Mouse (Mus musculus) heart, postnatal 0 days (tissue): ENCODE data around the gene Gpr1. TPM values are rescaled to one million over a fixed set of nuclear protein-coding genes. Genes with fewer than 3 reads are reported as not detected.
A peak's percentile ranks its signal among the peaks of the same experiment; 100 is the strongest.

Experiments
- ATAC-seq: fragments of 200-750 bp; cut with Nextera tagmentation; 2 replicates; pipeline ENCODE4 v1.8.0; 2017; ENCODE audit warnings: low read depth, moderate number of reproducible peaks, moderate library complexity; ENCODE audit not compliant: insufficient read depth
- DNase-seq: peaks from one replicate; pipeline ENCODE4 v3.0.0-alpha.2; 2016; ENCODE audit warnings: low spot score
- H3K27ac ChIP-seq: fragments of 300-500 bp; sonication (generic); 2 replicates; pipeline ENCODE4 v1.5.1; 2014; ENCODE audit warnings: low read depth, mild to moderate bottlenecking
- H3K27me3 ChIP-seq: fragments of 300-500 bp; sonication (generic); 2 replicates; pipeline ENCODE4 v1.6.1; 2014; ENCODE audit warnings: low read length, mixed read lengths; ENCODE audit not compliant: control insufficient read depth, insufficient read depth
- H3K36me3 ChIP-seq: fragments of 300-500 bp; sonication (generic); replicated peaks from 2 replicates; pipeline ENCODE4 v1.6.1; 2014; ENCODE audit warnings: low read length, mixed read lengths; ENCODE audit not compliant: control insufficient read depth, insufficient read depth
- H3K4me1 ChIP-seq: fragments of 300-500 bp; sonication (generic); 2 replicates; pipeline ENCODE4 v1.6.1; 2014; ENCODE audit warnings: antibody characterized with exemption; ENCODE audit not compliant: control insufficient read depth, insufficient read depth
- H3K4me2 ChIP-seq: fragments of 300-500 bp; sonication (generic); 2 replicates; pipeline ENCODE4 v1.6.1; 2014; ENCODE audit warnings: low read depth, mild to moderate bottlenecking, low read length, moderate library complexity
- H3K4me3 ChIP-seq: fragments of 300-500 bp; sonication (generic); 2 replicates; pipeline ENCODE4 v1.5.1; 2014; ENCODE audit warnings: low read depth, low read length
- H3K9ac ChIP-seq: fragments of 300-500 bp; sonication (generic); replicated peaks from 2 replicates; pipeline ENCODE4 v1.6.1; 2014; ENCODE audit warnings: low read depth, low read length, mixed read lengths
- H3K9me3 ChIP-seq: fragments of 300-500 bp; sonication (generic); replicated peaks from 2 replicates; pipeline ENCODE4 v1.6.1; 2016; ENCODE audit warnings: low read length; ENCODE audit not compliant: control insufficient read depth
- CTCF ChIP-seq: IDR thresholded peaks from 2 replicates; pipeline ENCODE4 v1.5.1; 2016; ENCODE audit warnings: antibody characterized with exemption, control low read depth, low read depth
- EP300 ChIP-seq: IDR thresholded peaks from 2 replicates; pipeline ENCODE4 v1.6.1; 2016; ENCODE audit warnings: antibody characterized with exemption, low read depth
- WGBS: fragments of 180-500 bp; shearing (Covaris S2); extraction: QIAGEN DNeasy Blood & Tissue Kit; methylation state at CpG from one replicate; pipeline ENCODE4 v1.1.7; 2014; 5-methylcytosine and 5-hydroxymethylcytosine counted together
- polyA plus RNA-seq: library from polyadenylated mRNA; unstranded; fragments of >200 nt; fragmentation: Nextera tagmentation; extraction: Ambion mirVana; gene quantifications from 2 replicates; pipeline ENCODE4 v1.2.1, GENCODE M21; 2015
- total RNA-seq: library from RNA; depleted of rRNA; stranded (reverse); fragments of >200 nt; gene quantifications from 2 replicates; pipeline ENCODE4 v1.2.3, GENCODE M21; 2014; ENCODE audit warnings: low replicate concordance

Gene Gpr1
- total and polyA plus RNA-seq, 2 experiments from 2014 or later = 0.10 TPM; not detected in 1

DNA sequence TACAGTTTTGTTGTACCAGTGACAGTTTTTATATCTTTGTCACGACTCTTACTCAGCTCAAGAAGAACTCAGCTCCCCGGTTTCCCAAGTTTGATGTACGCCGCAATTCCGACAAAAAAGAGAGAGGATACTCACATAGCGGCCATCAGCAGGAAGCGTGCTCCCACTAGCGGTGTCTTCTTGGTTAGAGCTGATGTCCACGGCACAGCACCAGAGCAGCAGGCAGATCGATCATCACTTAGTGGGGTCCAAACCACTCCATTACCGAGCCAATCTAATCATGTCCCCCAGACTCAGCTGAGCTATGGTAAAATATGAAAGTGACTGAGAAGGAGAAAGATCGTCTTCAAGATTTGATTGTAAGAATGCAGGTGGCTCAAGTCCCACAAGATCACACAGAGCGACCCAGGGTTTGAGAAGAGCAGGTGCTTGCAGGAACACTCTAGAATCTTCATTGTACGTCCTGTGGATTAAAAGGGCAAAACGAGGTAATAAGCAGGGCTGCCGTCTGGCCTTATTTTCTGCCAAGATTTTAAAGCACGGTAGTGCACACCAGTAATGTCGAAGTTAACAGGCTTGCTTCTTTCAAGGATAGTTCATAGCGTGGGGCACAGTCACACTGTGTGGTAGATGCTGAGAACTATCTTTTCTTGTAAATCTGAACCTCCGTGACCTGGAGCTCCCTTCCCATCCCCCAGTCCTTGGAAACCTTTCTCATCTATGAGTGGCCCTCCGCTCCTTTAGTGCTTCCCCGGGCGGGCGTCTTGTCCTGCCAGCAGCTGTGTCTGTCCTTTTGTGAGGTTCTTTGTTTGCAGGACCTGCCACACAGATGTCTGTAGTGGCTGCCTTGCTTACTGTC lies 38.2 kb upstream of the Gpr1 start:
- 41% methylated on average over 24 of the region's 24 CpGs for WGBS
- Histone ChIP-seq H3K27me3 (peaks cover 93% of the 10 kb centered on the region), H3K4me3 (no peak overlapping the region), H3K9ac (no peak overlapping the region), H3K4me1 (no peaks in the 10 kb centered on the region), H3K9me3 (0 out of 2 replicates have a peak, but pooled peaks cover 4% of the 10 kb centered on the region), H3K27ac (no peak overlapping the region), H3K4me2 (no peak overlapping the region), H3K36me3 (no peaks in the 10 kb centered on the region)
- ATAC-seq (no peak), DNase-seq (peak; percentile 6)
- TF ChIP-seq CTCF (peak; percentile 47), EP300 (no peak)

DNA sequence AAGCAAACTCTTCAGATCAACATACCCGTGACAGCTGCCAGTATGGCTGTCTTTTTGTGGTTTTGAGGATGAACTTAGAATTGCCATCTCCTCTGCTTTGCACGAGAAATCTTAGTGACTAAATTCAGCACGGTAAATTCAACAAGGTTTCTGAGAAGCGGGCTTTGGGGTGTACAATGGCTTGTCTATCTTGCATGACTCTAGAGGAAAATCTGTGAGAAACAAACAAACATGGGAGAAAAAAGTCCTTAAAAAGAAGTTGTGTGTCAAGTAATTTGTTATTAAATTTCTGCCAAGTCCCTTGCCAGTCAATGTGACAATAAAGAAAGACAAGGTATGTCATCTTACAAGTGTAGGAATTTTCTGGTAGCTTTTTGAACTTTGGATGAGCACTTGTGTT lies 34.9 kb upstream of the Gpr1 start:
- no peak overlapping the region for H3K4me3 ChIP-seq
- H3K36me3 ChIP-seq = no peaks in the 10 kb centered on the region
- H3K9ac ChIP-seq = no peak overlapping the region
- peaks cover 90% of the 10 kb centered on the region for H3K27me3 ChIP-seq
- H3K4me2 ChIP-seq = no peak overlapping the region
- ATAC-seq (no peak), DNase-seq (peak; percentile 4)
- no peaks in the 10 kb centered on the region for H3K4me1 ChIP-seq
- 0 out of 2 replicates have a peak, but pooled peaks cover 4% of the 10 kb centered on the region for H3K9me3 ChIP-seq
- WGBS = 55% methylated on average over 4 of the region's 4 CpGs
- H3K27ac ChIP-seq = no peak overlapping the region
- no peak for TF ChIP-seq CTCF
- no peak for TF ChIP-seq EP300

DNA sequence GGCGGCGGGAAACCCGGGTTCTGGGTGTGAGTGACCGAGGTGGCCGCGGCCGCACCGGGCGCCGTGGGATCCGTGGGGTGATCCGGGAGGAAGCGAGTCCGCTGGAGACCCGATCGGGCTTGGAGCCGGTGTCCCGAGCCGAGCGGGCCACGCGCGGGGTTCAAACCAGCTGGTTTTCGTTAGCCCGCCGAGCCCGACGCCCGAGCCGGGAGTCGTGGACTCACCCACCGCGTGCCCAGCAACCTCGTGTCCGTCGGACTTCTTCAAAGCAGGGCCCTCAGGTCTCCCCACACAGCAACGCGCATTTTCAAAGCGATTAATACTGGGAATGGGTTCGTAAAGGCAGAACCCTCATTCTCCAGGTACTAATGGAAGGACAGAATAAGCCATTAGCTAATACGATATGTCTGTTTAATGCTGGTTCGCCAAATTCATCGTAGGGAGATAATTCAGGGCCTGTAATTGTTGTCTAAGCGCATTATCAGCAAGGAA lies 34.1 kb upstream of the Gpr1 start:
- peak; percentile 12 for DNase-seq
- TF ChIP-seq EP300 (no peak), CTCF (no peak)
- Histone ChIP-seq H3K4me3 (peak overlapping the region; percentile 27), H3K9me3 (0 out of 2 replicates have a peak, but pooled peaks cover 4% of the 10 kb centered on the region), H3K27me3 (peaks cover 92% of the 10 kb centered on the region), H3K4me2 (peak overlapping the region; percentile 40), H3K9ac (no peak overlapping the region), H3K4me1 (no peaks in the 10 kb centered on the region), H3K27ac (no peak overlapping the region), H3K36me3 (no peaks in the 10 kb centered on the region)
- ATAC-seq = no peak
- WGBS = 4% methylated on average over 44 of the region's 44 CpGs

DNA sequence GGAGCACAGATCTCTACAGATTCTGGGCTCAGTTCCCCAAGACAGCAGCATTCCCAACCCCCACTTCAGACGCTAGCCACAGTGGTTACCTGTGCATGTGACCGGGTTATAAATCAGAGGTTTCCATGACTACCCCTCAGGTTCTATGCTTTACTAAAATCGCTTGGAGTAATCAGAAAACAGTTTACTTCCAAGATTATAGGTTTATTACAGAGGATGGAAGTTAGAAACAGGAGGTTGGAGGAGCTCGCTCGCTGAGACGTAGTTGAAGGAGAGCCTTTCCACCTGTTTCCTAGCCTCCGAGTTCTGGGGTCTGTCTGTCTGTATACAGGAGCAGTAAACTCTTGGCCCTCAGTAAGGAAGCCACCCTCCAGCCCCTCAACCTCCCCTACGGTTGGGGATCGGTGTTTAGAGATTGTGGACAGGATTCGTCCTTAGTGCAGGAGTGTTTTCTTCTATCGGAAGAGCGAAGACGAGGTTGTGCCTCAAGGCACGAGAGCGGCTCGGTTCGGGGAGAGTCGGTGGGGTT lies 33.6 kb upstream of the Gpr1 start:
- WGBS = 4% methylated on average over 18 of the region's 18 CpGs
- no peak for ATAC-seq
- H3K27ac ChIP-seq = no peak overlapping the region

DNA sequence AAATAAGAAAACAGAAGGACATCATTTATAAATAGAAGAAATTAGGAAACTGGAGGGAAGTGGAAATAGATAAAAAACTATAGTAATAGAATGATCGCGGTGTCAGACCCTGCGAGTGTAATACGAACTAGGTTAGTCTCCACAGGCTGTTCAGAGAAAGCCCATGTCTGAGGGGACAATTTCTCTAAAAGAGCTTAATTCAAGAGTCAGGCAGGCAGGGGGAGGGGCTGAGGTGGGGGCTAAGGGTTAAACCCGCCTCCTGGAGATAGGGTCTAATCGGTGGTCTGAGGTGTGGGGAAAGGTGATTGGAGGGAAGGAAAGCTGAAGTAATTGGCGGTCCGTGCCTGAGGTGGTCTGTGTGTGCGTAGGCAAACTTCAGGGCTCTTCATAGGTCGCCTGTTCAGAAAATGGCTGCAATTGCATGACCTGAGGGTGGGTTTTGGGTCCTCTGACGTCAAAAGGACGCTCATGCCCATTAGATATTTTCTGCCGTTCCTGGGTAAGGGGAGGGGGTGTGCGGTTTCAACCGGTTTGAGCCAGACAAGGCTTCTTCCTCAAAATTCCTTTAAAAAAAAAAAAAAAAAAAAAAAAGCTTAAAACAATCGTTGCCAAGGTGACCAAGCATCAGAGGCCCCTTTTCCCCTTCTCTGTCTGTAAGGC lies 32.6 kb upstream of the Gpr1 start:
- Histone ChIP-seq H3K36me3 (no peaks in the 10 kb centered on the region), H3K4me3 (no peak overlapping the region), H3K27me3 (peaks cover 83% of the 10 kb centered on the region), H3K9ac (no peak overlapping the region), H3K4me1 (no peaks in the 10 kb centered on the region), H3K4me2 (no peak overlapping the region), H3K9me3 (0 out of 2 replicates have a peak, but pooled peaks cover 4% of the 10 kb centered on the region), H3K27ac (no peak overlapping the region)
- TF ChIP-seq EP300 (no peak), CTCF (no peak)
- DNase-seq (no peak), ATAC-seq (no peak)
- 6% methylated on average over 16 of the region's 16 CpGs for WGBS

More for the DNA sequence above, 33.6 kb upstream of the Gpr1 start:
- 0 out of 2 replicates have a peak, but pooled peaks cover 4% of the 10 kb centered on the region for H3K9me3 ChIP-seq
- H3K4me3 ChIP-seq = peak overlapping the region; percentile 27
- peak overlapping the region; percentile 40 for H3K4me2 ChIP-seq
- H3K4me1 ChIP-seq = no peaks in the 10 kb centered on the region
- DNase-seq = peak; percentile 7
- TF ChIP-seq EP300 (no peak), CTCF (no peak)
- peaks cover 92% of the 10 kb centered on the region for H3K27me3 ChIP-seq
- no peak overlapping the region for H3K9ac ChIP-seq
- H3K36me3 ChIP-seq = no peaks in the 10 kb centered on the region
